Mouse (Mus musculus) G1E (cell line): ENCODE measurements around the gene Slc6a20a. TPM values are rescaled to one million over a fixed set of nuclear protein-coding genes. Genes with fewer than 3 reads are reported as not detected.

Source experiments
- ATAC-seq: 2 replicates; pipeline ENCODE4 v1.8.0; 2016; ENCODE audit warnings: mild to moderate bottlenecking; ENCODE audit not compliant: insufficient number of reproducible peaks, poor library complexity, low FRiP score, severe bottlenecking; ENCODE audit errors: extremely low read depth
- DNase-seq: peaks from one replicate; pipeline ENCODE4 v3.0.0; 2012; ENCODE audit warnings: low spot score
- H3K27me3 ChIP-seq: 2 replicates; pipeline ENCODE4 v1.6.1; 2012; ENCODE audit warnings: mild to moderate bottlenecking, low read length, inconsistent platforms; ENCODE audit not compliant: insufficient read depth
- H3K36me3 ChIP-seq: replicated peaks from 2 replicates; pipeline ENCODE3; 2012; ENCODE audit warnings: mild to moderate bottlenecking, inconsistent platforms
- H3K4me1 ChIP-seq: 2 replicates; pipeline ENCODE4 v1.6.1; 2012; ENCODE audit warnings: low read depth, low read length, inconsistent platforms, mixed read lengths; ENCODE audit not compliant: insufficient read depth
- H3K4me3 ChIP-seq: 2 replicates; pipeline ENCODE4 v1.5.1; 2012; ENCODE audit warnings: low read depth, mild to moderate bottlenecking, inconsistent platforms, low read length, moderate library complexity, mixed read lengths
- H3K9me3 ChIP-seq: replicated peaks from 2 replicates; pipeline ENCODE4 v1.6.1; 2012; ENCODE audit warnings: inconsistent platforms
- CTCF ChIP-seq: IDR thresholded peaks from 2 replicates; pipeline ENCODE4 v1.5.1; 2012; ENCODE audit warnings: low read depth, low read length, inconsistent platforms, mixed read lengths
- GATA1 ChIP-seq: IDR thresholded peaks from 2 replicates; pipeline ENCODE4 v1.6.1; 2012; ENCODE audit warnings: borderline replicate concordance, low read length, inconsistent platforms, mixed read lengths
- GATA2 ChIP-seq: IDR thresholded peaks from 2 replicates; pipeline ENCODE4 v1.6.1; 2012; ENCODE audit warnings: low read depth, low read length, inconsistent platforms, borderline replicate concordance
- POLR2AphosphoS5 ChIP-seq: IDR thresholded peaks from 2 replicates; pipeline ENCODE4 v1.6.1; 2012; ENCODE audit warnings: low read depth, low read length, inconsistent platforms; ENCODE audit not compliant: insufficient replicate concordance
- TAL1 ChIP-seq: conservative IDR thresholded peaks from 2 replicates; pipeline ENCODE4 v1.6.1; 2012; ENCODE audit warnings: low read depth, low read length, inconsistent platforms, mixed read lengths
- polyA plus RNA-seq: library from polyadenylated mRNA; stranded (reverse); fragments of >175 nt; gene quantifications from 2 replicates; pipeline ENCODE4 v1.2.3, GENCODE M21; 2012
- total RNA-seq, 2 experiments: library from RNA; stranded (forward) in 1 of 2; stranded (reverse) in 1 of 2; fragments of 200-1000 nt in 1 of 2; fragments of >200 nt in 1 of 2; fragmentation: Nextera tagmentation in 1 of 2; gene quantifications; 2 replicates each; pipeline ENCODE4 v1.2.3; 2014 to 2017

The Slc6a20a gene
- total and polyA plus RNA-seq, 3 experiments: 0.05 to 16.6 TPM; not detected in 1

- ATAC-seq (no peak), DNase-seq (no peak)
- no peaks in the 10 kb centered on the region for H3K27me3 ChIP-seq
- peaks cover 44% of the 10 kb centered on the region for H3K36me3 ChIP-seq
- TF ChIP-seq CTCF (no peak), POLR2AphosphoS5 (no peak), GATA2 (no peak), TAL1 (no peak), GATA1 (no peak)
- H3K9me3 ChIP-seq: no peaks in the 10 kb centered on the region
- H3K4me1 ChIP-seq: peaks cover 2% of the 10 kb centered on the region; the same call in 1 of the 2 replicates
- H3K4me3 ChIP-seq: no peak overlapping the region
Observed at GRCm38 (mm10) chr9:123709226-123709625, 30.5 kb upstream of the Slc6a20a start.

- peaks cover 26% of the 10 kb centered on the region for H3K36me3 ChIP-seq
- no peak overlapping the region; the same call in 1 of the 2 replicates for H3K4me3 ChIP-seq
- ATAC-seq (peak; percentile 92), DNase-seq (no peak)
- no peaks in the 10 kb centered on the region for H3K9me3 ChIP-seq
- peaks cover 19% of the 10 kb centered on the region for H3K4me1 ChIP-seq
- TF ChIP-seq CTCF: no peak
- TF ChIP-seq TAL1: peak; percentile 41; the same call in 1 of the 2 replicates
- no peak for TF ChIP-seq GATA1
- TF ChIP-seq POLR2AphosphoS5: no peak
- H3K27me3 ChIP-seq: no peaks in the 10 kb centered on the region
Observed at GRCm38 (mm10) chr9:123701822-123702221, 23.1 kb upstream of the Slc6a20a start.

- H3K36me3 ChIP-seq: peaks cover 32% of the 10 kb centered on the region
- ATAC-seq (no peak), DNase-seq (no peak)
- H3K4me3 ChIP-seq: no peak overlapping the region
- peaks cover 3% of the 10 kb centered on the region; the same call in 1 of the 2 replicates for H3K4me1 ChIP-seq
- no peaks in the 10 kb centered on the region for H3K9me3 ChIP-seq
- H3K27me3 ChIP-seq: no peaks in the 10 kb centered on the region
- TF ChIP-seq POLR2AphosphoS5: no peak
- TF ChIP-seq GATA2: no peak
- no peak for TF ChIP-seq TAL1
Observed at GRCm38 (mm10) chr9:123695634-123696302, 17.1 kb upstream of the Slc6a20a start.

GRCm38 (mm10) chr9:123688227-123688626, 9.5 kb upstream of the Slc6a20a start:
- no peaks in the 10 kb centered on the region for H3K9me3 ChIP-seq
- peaks cover 2% of the 10 kb centered on the region; the same call in 1 of the 2 replicates for H3K4me1 ChIP-seq
- peaks cover 1% of the 10 kb centered on the region; the same call in 1 of the 2 replicates for H3K27me3 ChIP-seq

GRCm38 (mm10) chr9:123686206-123686605, 7.5 kb upstream of the Slc6a20a start:
- DNase-seq (no peak), ATAC-seq (no peak)
- peaks cover 15% of the 10 kb centered on the region; the same call in 1 of the 2 replicates for H3K27me3 ChIP-seq
- no peaks in the 10 kb centered on the region for H3K36me3 ChIP-seq
- H3K4me1 ChIP-seq: peaks cover 2% of the 10 kb centered on the region; the same call in 1 of the 2 replicates
- no peak overlapping the region for H3K4me3 ChIP-seq
- H3K9me3 ChIP-seq: no peaks in the 10 kb centered on the region
- TF ChIP-seq TAL1: no peak
- no peak for TF ChIP-seq CTCF
- no peak for TF ChIP-seq POLR2AphosphoS5
- TF ChIP-seq GATA2: no peak
- TF ChIP-seq GATA1: no peak

More at GRCm38 (mm10) chr9:123688227-123688626, 9.5 kb upstream of the Slc6a20a start:
- Histone ChIP-seq H3K4me3 (no peak overlapping the region), H3K36me3 (peaks cover 13% of the 10 kb centered on the region)
- TF ChIP-seq POLR2AphosphoS5: no peak
- no peak for TF ChIP-seq GATA2
- TF ChIP-seq CTCF: no peak
- no peak for TF ChIP-seq TAL1
- TF ChIP-seq GATA1: no peak
- DNase-seq (no peak), ATAC-seq (no peak)

GRCm38 (mm10) chr9:123683704-123684103, 5.0 kb upstream of the Slc6a20a start:
- TF ChIP-seq POLR2AphosphoS5 (no peak), GATA2 (no peak), TAL1 (no peak), CTCF (no peak), GATA1 (no peak)
- Histone ChIP-seq H3K36me3 (no peaks in the 10 kb centered on the region), H3K27me3 (peaks cover 25% of the 10 kb centered on the region), H3K9me3 (no peaks in the 10 kb centered on the region), H3K4me3 (no peak overlapping the region), H3K4me1 (peaks cover 9% of the 10 kb centered on the region)
- no peak for DNase-seq
- ATAC-seq: no peak

- H3K36me3 ChIP-seq: no peaks in the 10 kb centered on the region
- H3K9me3 ChIP-seq: no peaks in the 10 kb centered on the region
- ATAC-seq (no peak), DNase-seq (no peak)
- H3K27me3 ChIP-seq: peaks cover 41% of the 10 kb centered on the region
- no peak for TF ChIP-seq TAL1
- TF ChIP-seq CTCF: no peak
- no peak for TF ChIP-seq GATA2
- TF ChIP-seq POLR2AphosphoS5: no peak
- no peak for TF ChIP-seq GATA1
- H3K4me3 ChIP-seq: no peak overlapping the region
- peaks cover 20% of the 10 kb centered on the region for H3K4me1 ChIP-seq
Observed at GRCm38 (mm10) chr9:123679198-123679597, 513 bp upstream of the Slc6a20a start.
